Mouse (Mus musculus): ENCODE results near the gene Grik2. TPM values are rescaled to one million over a fixed set of nuclear protein-coding genes. Genes with fewer than 3 reads are reported as not detected.
"Not testable (repeated sequence)": the region's sequence is repeated elsewhere in the genome, so short reads cannot be mapped to it uniquely, and the experiment has no call there.

The Grik2 gene
- polyA plus RNA-seq, 1 experiment from 2014 or later = 0.87 TPM

DNA sequence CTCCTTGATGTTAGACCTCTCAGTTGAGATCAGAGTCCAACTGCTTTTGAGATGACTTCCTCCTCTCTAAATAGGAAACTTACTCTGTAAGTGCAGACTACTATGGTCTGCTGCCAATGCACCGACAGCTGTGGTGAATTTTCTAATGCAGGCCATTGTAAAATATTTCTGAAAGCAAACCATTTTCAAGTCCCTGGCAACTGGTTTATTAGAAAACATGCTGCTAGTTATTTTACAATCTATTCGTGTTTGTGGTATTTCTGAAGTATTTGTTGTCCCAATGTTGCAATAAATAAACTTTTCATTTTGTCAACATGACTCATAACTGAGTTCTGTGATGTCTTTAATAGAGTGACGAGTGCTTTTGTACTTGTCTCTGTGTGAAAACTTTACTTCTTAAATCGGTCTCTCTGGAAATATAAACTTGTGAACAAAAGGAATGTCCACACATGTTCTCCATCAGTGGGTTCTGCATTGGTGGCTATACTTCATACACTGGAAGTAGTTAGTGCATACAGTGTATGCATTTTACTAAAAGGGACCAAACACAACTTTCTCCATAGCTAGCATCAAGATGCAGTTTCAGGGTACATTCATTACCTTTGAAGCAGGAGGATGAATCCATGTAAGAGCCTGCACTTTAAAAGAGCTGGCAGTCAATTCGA is 308.3 kb downstream of the Grik2 start:
- 73% methylated on average over 5 of the region's 5 CpGs for WGBS
- no peak overlapping the region for H3K4me3 ChIP-seq
- ATAC-seq (replicated peaks; ENCODE audit: insufficient number of reproducible peaks, insufficient read depth, low FRiP score, low read depth) = no peak
- no peaks in the 10 kb centered on the region for H3K4me1 ChIP-seq (replicated peaks)
- H3K27ac ChIP-seq = no peak overlapping the region
- H3K36me3 ChIP-seq = no peaks in the 10 kb centered on the region
- H3K9ac ChIP-seq = no peak overlapping the region
- H3K9me3 ChIP-seq (replicated peaks) = no peaks in the 10 kb centered on the region
- H3K27me3 ChIP-seq = no peaks in the 10 kb centered on the region
- H3K4me2 ChIP-seq = no peak overlapping the region

DNA sequence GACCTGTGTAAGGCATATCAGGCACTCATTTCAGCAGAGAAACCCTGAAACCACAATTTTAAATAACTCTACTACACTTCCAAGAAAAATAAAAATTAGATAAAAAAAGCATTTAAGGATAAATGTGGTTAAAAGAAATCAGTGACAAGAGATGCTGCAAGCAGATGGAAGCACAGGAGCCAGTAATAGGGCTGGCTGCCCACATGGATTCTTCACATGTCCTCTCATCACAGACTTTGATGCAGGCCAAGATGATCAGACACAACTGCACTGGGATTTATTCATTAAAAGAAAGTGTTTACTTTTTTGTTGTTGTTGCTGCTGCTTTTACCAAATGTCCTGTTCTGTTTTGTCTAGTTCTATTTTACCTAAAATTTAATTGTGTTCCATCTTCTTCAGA is 315.0 kb downstream of the Grik2 start:
- H3K4me2 ChIP-seq = no peak overlapping the region
- ATAC-seq (replicated peaks; ENCODE audit: insufficient number of reproducible peaks, insufficient read depth, low FRiP score, low read depth) = no peak
- H3K27ac ChIP-seq = no peak overlapping the region
- H3K4me3 ChIP-seq = no peak overlapping the region
- no peaks in the 10 kb centered on the region for H3K9me3 ChIP-seq (replicated peaks)
- H3K36me3 ChIP-seq = no peaks in the 10 kb centered on the region
- no peak overlapping the region for H3K9ac ChIP-seq
- no peaks in the 10 kb centered on the region for H3K27me3 ChIP-seq
- H3K4me1 ChIP-seq (replicated peaks) = no peaks in the 10 kb centered on the region

DNA sequence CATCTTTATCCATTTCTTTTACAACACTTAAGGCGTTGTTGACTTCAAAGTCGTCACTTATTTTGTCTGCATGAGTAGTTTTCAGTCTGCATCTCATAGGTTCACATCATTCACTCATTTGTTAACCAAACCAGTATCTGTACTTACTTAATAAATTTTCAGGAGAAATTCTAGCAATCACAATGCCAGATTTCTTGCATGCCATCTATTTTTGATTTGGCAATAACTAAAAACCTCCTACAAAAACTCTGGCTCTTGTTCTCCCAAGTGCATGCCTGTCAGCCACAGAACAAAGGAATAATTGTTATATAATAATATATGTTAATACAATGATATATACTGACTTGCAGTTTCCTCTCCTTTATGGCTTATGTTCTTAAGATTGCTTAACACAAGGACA is 331.8 kb downstream of the Grik2 start:
- no peak for ATAC-seq (replicated peaks; ENCODE audit: insufficient number of reproducible peaks, insufficient read depth, low FRiP score, low read depth)
- WGBS = 71% methylated on average over 2 of the region's 2 CpGs
- H3K4me2 ChIP-seq = no peak overlapping the region
- H3K9ac ChIP-seq = no peak overlapping the region
- H3K4me3 ChIP-seq = no peak overlapping the region
- H3K27ac ChIP-seq = no peak overlapping the region
- H3K9me3 ChIP-seq (replicated peaks) = no peaks in the 10 kb centered on the region
- H3K27me3 ChIP-seq = no peaks in the 10 kb centered on the region
- no peaks in the 10 kb centered on the region for H3K4me1 ChIP-seq (replicated peaks)
- no peaks in the 10 kb centered on the region for H3K36me3 ChIP-seq

DNA sequence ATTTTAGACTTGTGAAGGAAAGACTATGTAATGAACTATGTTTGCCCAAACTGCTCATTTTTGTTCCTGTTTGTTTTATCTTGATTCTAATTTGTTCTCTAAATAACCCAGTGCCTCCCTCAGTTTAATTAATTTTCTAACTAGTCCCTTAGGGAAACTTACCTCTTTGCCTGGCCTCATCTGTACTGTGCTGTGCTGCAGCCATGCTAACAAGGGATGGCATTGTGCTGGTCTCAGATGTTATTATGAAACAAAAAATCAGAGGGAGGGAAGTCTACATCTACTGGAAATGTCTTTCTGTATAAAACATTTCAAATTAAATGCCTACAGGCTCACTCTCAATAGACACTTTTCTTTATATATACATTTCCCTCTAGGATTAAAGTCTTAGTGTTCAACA is 335.0 kb downstream of the Grik2 start:
- Histone ChIP-seq H3K4me1 (replicated peaks) (no peaks in the 10 kb centered on the region), H3K9ac (no peak overlapping the region), H3K27me3 (no peaks in the 10 kb centered on the region), H3K9me3 (replicated peaks) (no peaks in the 10 kb centered on the region), H3K27ac (no peak overlapping the region), H3K4me2 (no peak overlapping the region), H3K36me3 (no peaks in the 10 kb centered on the region), H3K4me3 (no peak overlapping the region)
- no peak for ATAC-seq (replicated peaks; ENCODE audit: insufficient number of reproducible peaks, insufficient read depth, low FRiP score, low read depth)

DNA sequence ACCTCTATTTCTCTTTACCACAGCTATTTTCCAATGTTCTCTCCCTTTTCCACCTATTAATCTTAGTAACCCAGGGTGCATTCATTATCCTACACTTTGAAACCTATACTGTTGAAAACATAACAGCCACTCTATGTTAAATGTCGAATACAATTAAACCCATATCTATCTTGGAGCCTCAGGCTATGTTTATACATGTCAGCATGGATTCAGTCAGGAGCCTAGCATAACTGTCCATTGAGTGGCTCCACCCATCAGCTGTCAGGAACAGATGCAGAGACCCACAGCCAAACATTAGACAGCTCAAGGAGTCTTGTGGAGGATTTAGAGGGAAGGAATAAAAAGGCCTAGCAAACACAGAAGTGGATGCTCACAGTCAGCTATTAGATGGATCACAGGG is 347.2 kb downstream of the Grik2 start:
- H3K9me3 ChIP-seq (replicated peaks) = no peaks in the 10 kb centered on the region
- no peak overlapping the region for H3K27ac ChIP-seq
- H3K4me3 ChIP-seq = no peak overlapping the region
- WGBS = 68% methylated on average over 1 of the region's 1 CpGs
- H3K4me1 ChIP-seq (replicated peaks) = no peaks in the 10 kb centered on the region
- H3K27me3 ChIP-seq = no peaks in the 10 kb centered on the region
- H3K9ac ChIP-seq = no peak overlapping the region
- no peak for ATAC-seq (replicated peaks; ENCODE audit: insufficient number of reproducible peaks, insufficient read depth, low FRiP score, low read depth)
- no peaks in the 10 kb centered on the region for H3K36me3 ChIP-seq
- no peak overlapping the region for H3K4me2 ChIP-seq

DNA sequence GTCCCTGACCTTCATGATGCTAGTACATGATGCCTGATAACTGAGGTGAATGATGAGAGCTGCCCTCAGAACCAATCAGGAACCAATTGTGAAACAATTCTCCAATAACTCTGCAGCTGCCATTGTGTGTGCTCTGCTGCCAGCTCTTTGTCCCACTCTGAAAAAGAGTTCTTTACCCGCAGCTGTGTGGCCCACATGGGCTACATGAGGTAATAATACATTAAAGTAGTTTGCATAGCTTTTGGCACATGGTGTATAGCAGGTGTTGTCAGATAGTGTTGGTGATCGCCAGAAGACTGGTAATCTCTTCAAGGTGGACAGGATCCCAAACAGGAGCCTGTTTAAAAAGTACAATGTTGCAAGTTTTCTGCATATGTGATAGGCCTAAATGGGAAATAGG is 351.5 kb downstream of the Grik2 start:
- ATAC-seq (replicated peaks; ENCODE audit: insufficient number of reproducible peaks, insufficient read depth, low FRiP score, low read depth) = no peak
- H3K36me3 ChIP-seq = no peaks in the 10 kb centered on the region
- no peak overlapping the region for H3K27ac ChIP-seq
- H3K9me3 ChIP-seq (replicated peaks) = no peaks in the 10 kb centered on the region
- H3K4me1 ChIP-seq (replicated peaks) = no peaks in the 10 kb centered on the region
- no peak overlapping the region for H3K4me2 ChIP-seq
- no peak overlapping the region for H3K9ac ChIP-seq
- no peak overlapping the region for H3K4me3 ChIP-seq
- 68% methylated on average over 2 of the region's 2 CpGs for WGBS
- H3K27me3 ChIP-seq = no peaks in the 10 kb centered on the region

DNA sequence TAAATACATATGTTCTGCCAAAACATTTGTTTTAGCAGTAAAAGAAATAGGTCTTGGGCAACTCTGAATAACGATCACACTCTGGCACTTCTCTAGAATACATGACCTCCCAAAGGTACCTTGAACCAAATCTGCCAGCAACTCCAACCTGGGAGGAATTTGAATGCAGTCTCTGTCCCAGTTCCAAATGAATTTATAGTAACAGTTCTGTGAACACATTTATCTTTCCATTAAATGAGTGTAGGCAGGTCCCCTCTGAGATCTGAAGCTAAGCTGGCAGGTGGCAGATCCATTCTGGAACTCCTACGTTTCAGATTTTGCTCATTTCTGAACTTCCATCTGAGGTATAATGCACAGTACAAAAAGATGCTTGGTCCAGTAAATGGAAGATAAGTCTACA is 352.3 kb downstream of the Grik2 start:
- WGBS = 67% methylated on average over 2 of the region's 2 CpGs

DNA sequence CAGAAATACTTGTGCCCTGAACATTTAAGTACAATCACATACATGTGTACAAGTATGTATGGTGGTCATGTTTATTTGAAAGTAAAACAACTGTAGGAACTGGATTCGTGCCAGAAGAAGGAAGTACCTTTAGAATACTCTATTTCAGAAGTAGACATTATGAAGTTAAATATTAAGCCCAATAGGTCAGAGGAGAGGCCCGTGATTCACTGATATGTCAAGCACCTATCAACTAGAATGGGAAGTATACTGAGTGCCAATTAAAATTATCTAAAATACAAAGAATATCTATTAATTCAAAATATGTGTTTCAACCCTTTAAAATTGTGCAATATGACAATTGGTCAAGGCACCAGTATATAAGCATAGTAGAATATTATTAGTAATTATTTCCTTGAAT is 355.7 kb downstream of the Grik2 start:
- H3K4me3 ChIP-seq = no peak overlapping the region
- H3K36me3 ChIP-seq = no peaks in the 10 kb centered on the region
- H3K9me3 ChIP-seq (replicated peaks) = no peaks in the 10 kb centered on the region
- no peak for ATAC-seq (replicated peaks; ENCODE audit: insufficient number of reproducible peaks, insufficient read depth, low FRiP score, low read depth)
- H3K9ac ChIP-seq = no peak overlapping the region
- no peak overlapping the region for H3K27ac ChIP-seq
- H3K4me1 ChIP-seq (replicated peaks) = no peaks in the 10 kb centered on the region
- no peaks in the 10 kb centered on the region for H3K27me3 ChIP-seq
- 74% methylated on average over 2 of the region's 2 CpGs for WGBS
- H3K4me2 ChIP-seq = no peak overlapping the region

More for the DNA sequence above, 352.3 kb downstream of the Grik2 start:
- H3K9ac ChIP-seq = no peak overlapping the region
- H3K9me3 ChIP-seq (replicated peaks) = no peaks in the 10 kb centered on the region
- no peaks in the 10 kb centered on the region for H3K4me1 ChIP-seq (replicated peaks)
- no peak overlapping the region for H3K27ac ChIP-seq
- no peaks in the 10 kb centered on the region for H3K36me3 ChIP-seq
- H3K4me3 ChIP-seq = no peak overlapping the region
- ATAC-seq (replicated peaks; ENCODE audit: insufficient number of reproducible peaks, insufficient read depth, low FRiP score, low read depth) = no peak
- H3K27me3 ChIP-seq = no peaks in the 10 kb centered on the region
- H3K4me2 ChIP-seq = no peak overlapping the region

DNA sequence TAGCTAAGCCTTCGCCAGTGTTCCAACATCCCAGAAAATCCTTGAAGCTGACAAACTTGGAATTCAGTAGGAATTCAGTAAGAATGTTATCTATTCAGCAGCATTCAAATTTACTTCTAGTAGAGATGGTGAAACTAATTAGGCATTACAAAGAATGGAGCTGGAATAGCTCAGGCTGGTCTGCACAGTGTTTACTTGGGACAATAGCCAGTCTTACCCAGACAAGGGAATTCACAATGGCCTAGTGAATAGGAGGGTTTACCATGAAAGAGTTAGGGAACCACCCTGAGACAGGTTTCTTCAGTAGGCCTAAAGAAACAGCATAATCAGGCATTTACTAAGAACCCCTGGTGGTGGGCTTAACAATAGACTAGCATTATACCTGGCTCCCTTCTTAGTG is 371.4 kb downstream of the Grik2 start:
- WGBS = 77% methylated on average over 1 of the region's 1 CpGs

DNA sequence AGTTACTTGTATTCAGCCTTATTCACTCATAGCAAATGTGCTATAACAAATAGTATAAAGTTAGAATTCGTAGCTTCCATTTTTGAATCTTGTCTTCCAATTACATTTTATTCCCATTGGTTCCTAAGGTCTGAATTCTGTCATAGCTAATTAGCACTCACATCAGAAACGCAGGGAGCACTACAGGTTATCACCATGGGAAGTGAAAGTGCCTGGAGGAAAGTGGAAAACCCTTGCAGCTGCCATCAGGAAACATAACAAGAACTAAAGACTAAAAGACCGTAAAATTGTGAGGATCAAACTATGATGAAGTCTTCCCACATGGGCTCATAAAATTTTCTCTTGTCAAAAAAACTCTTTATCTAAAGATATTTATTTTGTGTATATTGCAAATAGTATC is 405.6 kb downstream of the Grik2 start:
- Histone ChIP-seq H3K4me2 (no peak overlapping the region), H3K27me3 (no peaks in the 10 kb centered on the region), H3K9me3 (replicated peaks) (no peaks in the 10 kb centered on the region), H3K4me3 (no peak overlapping the region), H3K4me1 (replicated peaks) (no peaks in the 10 kb centered on the region), H3K27ac (no peak overlapping the region), H3K9ac (no peak overlapping the region), H3K36me3 (no peaks in the 10 kb centered on the region)
- no peak for ATAC-seq (replicated peaks; ENCODE audit: insufficient number of reproducible peaks, insufficient read depth, low FRiP score, low read depth)
- WGBS = 61% methylated on average over 3 of the region's 3 CpGs

More for the DNA sequence above, 371.4 kb downstream of the Grik2 start:
- ATAC-seq (replicated peaks; ENCODE audit: insufficient number of reproducible peaks, insufficient read depth, low FRiP score, low read depth); H3K4me3 ChIP-seq; H3K27me3 ChIP-seq; H3K9me3 ChIP-seq (replicated peaks); H3K36me3 ChIP-seq; H3K27ac ChIP-seq; H3K4me1 ChIP-seq (replicated peaks); H3K9ac ChIP-seq; H3K4me2 ChIP-seq: not testable (repeated sequence)

DNA sequence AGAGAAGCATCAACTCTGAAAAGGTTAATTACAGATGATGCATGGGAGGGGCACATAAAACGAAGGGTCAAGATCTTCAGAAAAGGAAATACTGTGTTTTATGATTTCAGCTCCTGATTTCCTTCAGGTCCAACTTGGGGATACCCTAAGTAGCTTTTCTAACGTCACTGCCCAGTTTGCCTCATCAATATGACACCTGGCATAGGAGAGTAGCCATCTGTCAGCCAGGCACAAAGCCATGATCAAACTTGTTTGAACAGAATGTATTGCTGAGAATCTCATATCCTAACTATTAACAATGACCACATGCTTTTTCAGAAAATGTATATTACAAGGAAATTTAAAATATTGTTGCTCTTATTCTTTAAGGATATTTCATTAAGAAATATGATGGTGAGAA is 406.7 kb downstream of the Grik2 start:
- Histone ChIP-seq H3K9me3 (replicated peaks) (no peaks in the 10 kb centered on the region), H3K36me3 (no peaks in the 10 kb centered on the region), H3K4me2 (no peak overlapping the region), H3K27me3 (no peaks in the 10 kb centered on the region), H3K27ac (no peak overlapping the region), H3K9ac (no peak overlapping the region), H3K4me3 (no peak overlapping the region), H3K4me1 (replicated peaks) (no peaks in the 10 kb centered on the region)
- no peak for ATAC-seq (replicated peaks; ENCODE audit: insufficient number of reproducible peaks, insufficient read depth, low FRiP score, low read depth)
- 60% methylated on average over 2 of the region's 2 CpGs for WGBS

DNA sequence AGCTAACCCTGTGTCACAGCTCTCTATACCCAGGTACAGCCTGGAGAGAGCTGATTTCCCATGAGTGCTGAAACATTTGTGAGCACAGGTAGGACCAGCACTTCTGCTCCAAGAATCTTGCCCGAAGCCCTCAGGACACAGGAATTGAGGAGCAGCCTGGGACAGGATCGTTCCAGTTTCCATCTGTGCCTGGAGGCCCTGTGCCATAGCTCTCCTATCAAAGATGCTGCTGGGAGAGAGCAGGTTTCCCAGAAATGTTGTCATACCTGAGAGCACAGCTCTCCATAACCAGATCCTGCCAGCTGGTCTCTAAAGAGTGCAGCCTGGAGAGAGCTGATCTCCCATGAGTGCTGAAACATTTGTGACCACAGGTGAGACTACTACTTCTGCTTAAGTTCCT is 420.0 kb downstream of the Grik2 start:
- H3K27ac ChIP-seq = no peak overlapping the region
- no peak for ATAC-seq (replicated peaks; ENCODE audit: insufficient number of reproducible peaks, insufficient read depth, low FRiP score, low read depth)
- H3K36me3 ChIP-seq = no peaks in the 10 kb centered on the region
- no peak overlapping the region for H3K4me3 ChIP-seq
- no peaks in the 10 kb centered on the region for H3K27me3 ChIP-seq
- H3K4me1 ChIP-seq (replicated peaks) = no peaks in the 10 kb centered on the region
- no peaks in the 10 kb centered on the region for H3K9me3 ChIP-seq (replicated peaks)
- no peak overlapping the region for H3K9ac ChIP-seq
- 78% methylated on average over 2 of the region's 2 CpGs for WGBS
- H3K4me2 ChIP-seq = no peak overlapping the region
